Mouse (Mus musculus): Measurements from ENCODE around the gene Pdpk1.

DNA sequence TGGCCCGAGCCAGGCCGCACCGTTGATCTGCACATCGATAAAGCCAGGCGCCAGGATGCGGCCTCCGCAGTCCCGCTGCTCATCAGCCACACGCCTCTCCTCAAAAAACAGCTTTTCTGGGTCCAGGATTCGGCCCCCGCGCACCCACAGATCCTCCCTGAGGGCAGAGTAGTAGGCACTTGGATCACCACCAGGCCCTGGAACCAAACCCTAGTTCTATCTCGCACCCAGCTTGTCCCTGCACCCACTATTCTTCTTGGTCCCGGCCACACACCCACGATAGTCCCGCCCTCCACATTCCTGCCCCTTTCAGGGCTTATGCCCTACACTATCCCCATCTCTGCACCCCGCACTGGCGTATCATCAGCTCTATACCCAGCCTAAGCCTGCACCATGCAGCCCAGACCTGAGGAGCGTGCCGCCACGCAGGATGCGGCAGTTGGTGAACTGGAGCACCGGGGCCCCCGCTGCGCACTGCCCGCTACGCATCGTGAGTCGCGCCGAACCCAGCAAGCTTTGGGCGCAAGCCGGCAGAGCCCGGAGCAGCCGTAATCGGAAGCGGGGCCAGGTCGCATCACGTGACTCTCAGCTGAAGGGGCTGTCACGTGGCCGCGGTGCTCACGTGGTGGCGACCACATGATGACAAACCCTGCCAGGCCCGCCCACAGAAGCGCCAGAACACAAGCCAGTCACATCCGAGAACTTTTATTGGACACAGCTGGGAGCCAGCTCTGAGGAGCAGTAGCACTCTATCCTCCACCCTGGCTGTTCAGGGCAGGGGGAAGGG lies 12.6 kb upstream of the Pdpk1 start, which contains the start of gene Amdhd2:
- peak; percentile 55; the same call in 1 of the 2 replicates for TF ChIP-seq POLR2A (IDR thresholded peaks at IDR 0.05; ENCODE audit: borderline replicate concordance, insufficient read depth, low read length)
- no peak for TF ChIP-seq CTCF (IDR thresholded peaks at IDR 0.05; ENCODE audit: borderline replicate concordance, insufficient read depth, low read depth, low read length)
